Mouse (Mus musculus): ENCODE data around the gene Tepp. TPM values are rescaled to one million over a fixed set of nuclear protein-coding genes. Genes with fewer than 3 reads are reported as not detected.

The Tepp gene
- polyA plus RNA-seq (2015; fragmentation: Nextera tagmentation; extraction: Ambion mirVana): 0.39 and 0.51 TPM in 2 replicates

- H3K27ac ChIP-seq (replicated peaks): no peak within 1 kb of the TSS
- H3K4me1 ChIP-seq: no peaks in the 10 kb centered on the region
- no peak within 1 kb of the TSS for H3K4me3 ChIP-seq (replicated peaks)
- ATAC-seq (ENCODE audit: insufficient number of reproducible peaks, low FRiP score, low TSS enrichment, low read depth): no peak
- no peak within 1 kb of the TSS for H3K4me2 ChIP-seq (replicated peaks)
- no peak within 1 kb of the TSS for H3K9ac ChIP-seq
- H3K27me3 ChIP-seq: no peaks in the 10 kb centered on the region
- H3K9me3 ChIP-seq (replicated peaks): no peaks in the 10 kb centered on the region
- whole genome bisulfite sequencing: 32% methylated on average over 6 of the region's 6 CpGs
- H3K36me3 ChIP-seq: no peaks in the 10 kb centered on the region
Measured at GRCm38 (mm10) chr8:95310342-95310970, at the start of gene Tepp. Tepp (plus strand) TSS chr8:95310566.

DNA sequence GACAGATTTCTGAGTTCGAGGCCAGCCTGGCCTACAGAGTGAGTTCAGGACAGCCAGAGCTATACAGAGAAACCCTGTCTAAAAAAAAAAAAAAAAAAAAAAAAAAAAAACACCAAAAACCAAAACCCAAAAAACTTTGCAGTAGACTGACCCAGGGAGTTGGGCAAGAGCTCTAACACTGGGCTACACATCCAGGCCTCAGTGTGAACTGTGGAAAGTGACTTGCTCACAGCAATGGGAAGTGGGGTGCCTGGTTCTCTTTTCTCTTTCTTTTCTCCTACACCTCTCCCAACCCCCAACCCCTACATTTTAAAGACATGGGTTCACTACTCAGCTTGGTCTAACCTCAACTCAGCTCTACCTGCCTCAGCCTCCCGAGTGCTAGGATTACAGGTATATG is 48.2 kb upstream of the Tepp start:
- no peaks in the 10 kb centered on the region for H3K4me1 ChIP-seq
- H3K9ac ChIP-seq: no peak overlapping the region
- no peak overlapping the region for H3K4me2 ChIP-seq (replicated peaks)
- no peak for ATAC-seq (ENCODE audit: insufficient number of reproducible peaks, low FRiP score, low TSS enrichment, low read depth)
- no peaks in the 10 kb centered on the region for H3K27me3 ChIP-seq
- H3K27ac ChIP-seq (replicated peaks): no peak overlapping the region
- H3K36me3 ChIP-seq: no peaks in the 10 kb centered on the region
- no peak overlapping the region for H3K4me3 ChIP-seq (replicated peaks)
- WGBS: 76% methylated on average over 2 of the region's 2 CpGs
- H3K9me3 ChIP-seq (replicated peaks): no peaks in the 10 kb centered on the region

GRCm38 (mm10) chr8:95270501-95270900 is 39.9 kb upstream of the Tepp start:
- Histone ChIP-seq H3K27ac (replicated peaks) (no peak overlapping the region), H3K9me3 (replicated peaks) (no peaks in the 10 kb centered on the region), H3K27me3 (no peaks in the 10 kb centered on the region), H3K4me3 (replicated peaks) (no peak overlapping the region), H3K4me2 (replicated peaks) (no peak overlapping the region), H3K9ac (no peak overlapping the region), H3K36me3 (no peaks in the 10 kb centered on the region), H3K4me1 (no peaks in the 10 kb centered on the region)
- WGBS: 75% methylated on average over 12 of the region's 12 CpGs
- no peak for ATAC-seq (ENCODE audit: insufficient number of reproducible peaks, low FRiP score, low TSS enrichment, low read depth)

- Histone ChIP-seq H3K4me1 (no peaks in the 10 kb centered on the region), H3K36me3 (no peaks in the 10 kb centered on the region), H3K9me3 (replicated peaks) (no peaks in the 10 kb centered on the region), H3K4me3 (replicated peaks) (no peak overlapping the region), H3K27ac (replicated peaks) (no peak overlapping the region), H3K27me3 (no peaks in the 10 kb centered on the region), H3K9ac (no peak overlapping the region), H3K4me2 (replicated peaks) (no peak overlapping the region)
- no peak for ATAC-seq (ENCODE audit: insufficient number of reproducible peaks, low FRiP score, low TSS enrichment, low read depth)
- WGBS: 20% methylated on average over 4 of the region's 4 CpGs
Measured at GRCm38 (mm10) chr8:95271841-95272240, 38.5 kb upstream of the Tepp start.

DNA sequence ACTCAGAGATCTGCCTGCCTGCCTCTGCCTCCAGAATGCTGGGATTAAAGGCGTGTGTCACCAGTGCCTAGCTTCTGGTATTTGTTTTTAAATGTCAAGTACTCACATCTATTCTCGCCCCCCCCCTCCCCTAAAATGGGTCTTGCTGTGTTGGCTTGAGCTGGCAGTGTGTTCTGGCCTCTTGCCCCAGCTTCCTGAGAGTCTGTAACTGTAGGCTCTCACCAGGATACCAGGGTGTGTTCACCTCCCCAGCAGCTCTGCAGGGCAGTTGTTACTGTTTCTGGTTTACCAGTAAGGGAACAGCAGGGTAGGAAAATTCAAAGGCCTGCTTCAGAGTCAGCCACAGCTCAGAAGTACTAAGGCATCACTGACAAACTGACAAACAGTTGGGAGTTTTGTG is 37.5 kb upstream of the Tepp start:
- H3K4me1 ChIP-seq: no peaks in the 10 kb centered on the region
- ATAC-seq (ENCODE audit: insufficient number of reproducible peaks, low FRiP score, low TSS enrichment, low read depth): no peak
- WGBS: 31% methylated on average over 2 of the region's 2 CpGs

GRCm38 (mm10) chr8:95281493-95281892 is 28.9 kb upstream of the Tepp start:
- H3K4me2 ChIP-seq (replicated peaks): no peak overlapping the region
- H3K27me3 ChIP-seq: no peaks in the 10 kb centered on the region
- no peak overlapping the region for H3K27ac ChIP-seq (replicated peaks)
- H3K36me3 ChIP-seq: no peaks in the 10 kb centered on the region
- H3K4me3 ChIP-seq (replicated peaks): no peak overlapping the region
- no peaks in the 10 kb centered on the region for H3K9me3 ChIP-seq (replicated peaks)
- no peaks in the 10 kb centered on the region for H3K4me1 ChIP-seq
- WGBS: 64% methylated on average over 5 of the region's 5 CpGs
- no peak for ATAC-seq (ENCODE audit: insufficient number of reproducible peaks, low FRiP score, low TSS enrichment, low read depth)
- H3K9ac ChIP-seq: no peak overlapping the region

More for the DNA sequence above, 37.5 kb upstream of the Tepp start:
- Histone ChIP-seq H3K9me3 (replicated peaks) (no peaks in the 10 kb centered on the region), H3K9ac (no peak overlapping the region), H3K36me3 (no peaks in the 10 kb centered on the region), H3K27ac (replicated peaks) (no peak overlapping the region), H3K4me2 (replicated peaks) (no peak overlapping the region), H3K4me3 (replicated peaks) (no peak overlapping the region), H3K27me3 (no peaks in the 10 kb centered on the region)

GRCm38 (mm10) chr8:95289066-95289650 is 21.2 kb upstream of the Tepp start:
- H3K36me3 ChIP-seq: no peaks in the 10 kb centered on the region
- WGBS: 49% methylated on average over 6 of the region's 6 CpGs
- H3K4me1 ChIP-seq: no peaks in the 10 kb centered on the region; the same call in 1 of the 2 replicates
- H3K27ac ChIP-seq (replicated peaks): no peak overlapping the region
- H3K27me3 ChIP-seq: no peaks in the 10 kb centered on the region
- H3K9me3 ChIP-seq (replicated peaks): no peaks in the 10 kb centered on the region
- H3K9ac ChIP-seq: no peak overlapping the region
- no peak overlapping the region for H3K4me2 ChIP-seq (replicated peaks)
- ATAC-seq (ENCODE audit: insufficient number of reproducible peaks, low FRiP score, low TSS enrichment, low read depth): no peak
- no peak overlapping the region for H3K4me3 ChIP-seq (replicated peaks)

- no peak overlapping the region for H3K4me3 ChIP-seq (replicated peaks)
- no peaks in the 10 kb centered on the region for H3K9me3 ChIP-seq (replicated peaks)
- no peaks in the 10 kb centered on the region for H3K36me3 ChIP-seq
- 60% methylated on average over 11 of the region's 11 CpGs for WGBS
- H3K9ac ChIP-seq: no peak overlapping the region
- H3K4me2 ChIP-seq (replicated peaks): peak overlapping the region; percentile 6; the same call in 1 of the 2 replicates
- no peak overlapping the region for H3K27ac ChIP-seq (replicated peaks)
- no peak for ATAC-seq (ENCODE audit: insufficient number of reproducible peaks, low FRiP score, low TSS enrichment, low read depth)
- no peaks in the 10 kb centered on the region; the same call in 1 of the 2 replicates for H3K4me1 ChIP-seq
- H3K27me3 ChIP-seq: no peaks in the 10 kb centered on the region
Measured at GRCm38 (mm10) chr8:95293172-95293571, 17.2 kb upstream of the Tepp start.

GRCm38 (mm10) chr8:95293891-95294290 is 16.5 kb upstream of the Tepp start:
- Histone ChIP-seq H3K27me3 (no peaks in the 10 kb centered on the region), H3K4me3 (replicated peaks) (no peak overlapping the region), H3K9me3 (replicated peaks) (no peaks in the 10 kb centered on the region), H3K36me3 (no peaks in the 10 kb centered on the region), H3K4me2 (replicated peaks) (peak overlapping the region; percentile 6; the same call in 1 of the 2 replicates), H3K27ac (replicated peaks) (no peak overlapping the region), H3K4me1 (no peaks in the 10 kb centered on the region; the same call in 1 of the 2 replicates), H3K9ac (no peak overlapping the region)
- peak; percentile 40; the same call in 1 of the 2 replicates for ATAC-seq (ENCODE audit: insufficient number of reproducible peaks, low FRiP score, low TSS enrichment, low read depth)
- 50% methylated on average over 7 of the region's 7 CpGs for WGBS

DNA sequence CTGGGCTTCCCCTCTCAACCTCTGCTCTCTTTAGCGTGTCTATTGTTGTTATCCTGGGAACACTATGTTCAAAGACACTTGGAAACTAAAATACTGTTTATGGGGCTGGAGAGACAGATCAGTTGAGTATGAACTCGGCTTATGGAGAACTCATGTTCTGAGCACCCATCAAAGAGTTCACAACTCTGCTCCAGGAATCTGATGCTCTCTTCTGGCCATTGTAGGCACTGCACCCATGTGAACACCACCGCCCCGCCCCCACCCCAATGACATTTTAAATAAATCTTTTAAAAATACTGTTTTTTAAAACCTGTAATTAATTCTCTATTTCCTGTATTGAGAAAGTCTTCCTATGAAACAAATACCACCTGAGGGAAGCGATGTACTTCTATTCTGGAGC is 8.0 kb upstream of the Tepp start:
- no peak overlapping the region for H3K9ac ChIP-seq
- no peak for ATAC-seq (ENCODE audit: insufficient number of reproducible peaks, low FRiP score, low TSS enrichment, low read depth)
- 16% methylated on average over 5 of the region's 5 CpGs for WGBS

DNA sequence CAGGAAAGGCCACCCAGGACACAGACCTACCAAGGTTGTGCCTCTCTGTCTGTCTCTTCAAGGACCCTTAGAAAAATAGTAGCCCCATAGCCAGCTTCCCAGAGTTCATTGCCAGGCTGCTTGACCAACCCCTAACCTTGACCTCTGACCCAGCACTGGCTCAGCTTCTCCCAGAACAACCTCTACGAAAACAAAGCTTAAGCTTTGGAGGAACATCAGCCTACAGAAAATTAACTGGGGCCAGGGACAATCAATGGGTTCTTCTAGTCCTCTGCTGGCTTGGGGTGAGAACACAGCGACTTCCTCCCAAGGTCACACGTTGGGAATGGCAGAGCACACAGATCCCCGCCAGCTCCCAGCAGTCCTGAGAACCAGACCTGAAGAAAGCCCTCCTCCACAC is 4.8 kb upstream of the Tepp start:
- Histone ChIP-seq H3K4me3 (replicated peaks) (no peak overlapping the region), H3K4me1 (no peaks in the 10 kb centered on the region), H3K9me3 (replicated peaks) (no peaks in the 10 kb centered on the region), H3K27ac (replicated peaks) (no peak overlapping the region), H3K9ac (no peak overlapping the region), H3K4me2 (replicated peaks) (no peak overlapping the region), H3K27me3 (no peaks in the 10 kb centered on the region), H3K36me3 (no peaks in the 10 kb centered on the region)
- 64% methylated on average over 4 of the region's 4 CpGs for WGBS
- ATAC-seq (ENCODE audit: insufficient number of reproducible peaks, low FRiP score, low TSS enrichment, low read depth): no peak

More for the DNA sequence above, 8.0 kb upstream of the Tepp start:
- Histone ChIP-seq H3K9me3 (replicated peaks) (no peaks in the 10 kb centered on the region), H3K27ac (replicated peaks) (no peak overlapping the region), H3K36me3 (no peaks in the 10 kb centered on the region), H3K4me1 (no peaks in the 10 kb centered on the region), H3K4me2 (replicated peaks) (no peak overlapping the region), H3K27me3 (no peaks in the 10 kb centered on the region), H3K4me3 (replicated peaks) (no peak overlapping the region)

GRCm38 (mm10) chr8:95306431-95306830 is 3.9 kb upstream of the Tepp start, which contains the start of gene Cngb1:
Cngb1 (minus strand) TSS chr8:95306585.
- no peaks in the 10 kb centered on the region for H3K27me3 ChIP-seq
- 40% methylated on average over 6 of the region's 6 CpGs for WGBS
- no peak for ATAC-seq (ENCODE audit: insufficient number of reproducible peaks, low FRiP score, low TSS enrichment, low read depth)
- no peaks in the 10 kb centered on the region for H3K4me1 ChIP-seq
- H3K9ac ChIP-seq: no peak within 1 kb of the TSS
- no peak within 1 kb of the TSS for H3K4me2 ChIP-seq (replicated peaks)
- no peak within 1 kb of the TSS for H3K4me3 ChIP-seq (replicated peaks)
- H3K9me3 ChIP-seq (replicated peaks): no peaks in the 10 kb centered on the region
- H3K27ac ChIP-seq (replicated peaks): no peak within 1 kb of the TSS
- no peaks in the 10 kb centered on the region for H3K36me3 ChIP-seq
